In the genomic region with DNA sequence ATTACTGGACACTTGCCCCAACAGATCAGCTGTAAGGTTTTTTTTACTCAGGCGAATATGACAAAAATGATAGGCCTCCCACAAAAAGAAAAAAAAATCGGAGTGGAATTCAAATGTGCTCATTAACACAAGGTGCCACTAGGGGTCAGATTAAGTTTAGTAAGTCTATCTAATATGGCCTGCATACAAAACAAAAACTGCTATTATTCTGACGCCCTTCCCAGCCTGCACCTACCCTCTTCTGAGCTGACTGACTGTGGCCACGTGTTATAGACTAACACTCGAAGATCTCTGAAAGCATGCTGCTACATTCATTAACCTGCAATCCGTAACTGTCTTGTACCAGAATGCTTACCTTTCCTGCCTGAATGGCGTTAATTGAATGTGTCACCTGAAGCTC, we compare ENCODE assay signal across 9 mouse cellular contexts.
DNase-seq lines count a peak whose midpoint lies in the region; ATAC-seq lines count a peak whose summit lies in the region.
"Had no signal": no experiment of that assay in that cellular context is flagged by ENCODE, and none has a peak within 500 bp of the region (broad histone marks: within the 10 kb centered on the region; RNA-seq: fewer than 3 reads in every experiment).

No protein-coding gene starts in this region.

- H3K9ac ChIP-seq in heart, embryonic 12.5 days, result no peak overlapping the region
- H3K9ac ChIP-seq in limb, embryonic 12.5 days (replicated peaks), result no peak overlapping the region

- H3K27ac ChIP-seq in heart, embryonic 12.5 days (ENCODE audit: poor library complexity, severe bottlenecking), result no peak overlapping the region
- no peak overlapping the region for H3K27ac ChIP-seq in limb, embryonic 12.5 days

- H3K36me3 ChIP-seq in heart, embryonic 12.5 days, result no peaks in the 10 kb centered on the region
- no peaks in the 10 kb centered on the region for H3K36me3 ChIP-seq in limb, embryonic 12.5 days

- 0 out of 2 replicates have a peak, but pooled peaks cover 2% of the 10 kb centered on the region for H3K9me3 ChIP-seq in heart, embryonic 12.5 days (replicated peaks)
- H3K9me3 ChIP-seq in limb, embryonic 12.5 days, result no peaks in the 10 kb centered on the region

- no peaks in the 10 kb centered on the region for H3K27me3 ChIP-seq in heart, embryonic 12.5 days (replicated peaks)
- no peaks in the 10 kb centered on the region; the same call in 1 of the 2 replicates for H3K27me3 ChIP-seq in limb, embryonic 12.5 days

- no peak overlapping the region for H3K4me2 ChIP-seq in heart, embryonic 12.5 days
- no peak overlapping the region for H3K4me2 ChIP-seq in limb, embryonic 12.5 days

- 51% methylated on average over 7 of the region's 7 CpGs for WGBS in heart, embryonic 12.5 days
- 54% methylated on average over 7 of the region's 7 CpGs for WGBS in limb, embryonic 12.5 days

- peak; percentile 7 to 30 for DNase-seq in heart, adult 18-20 months
- peak; percentile 83 for DNase-seq in 416B (ENCODE audit: low read depth)
- DNase-seq in adipocyte (ENCODE audit: low spot score), result peak; percentile 67
- DNase-seq in urinary bladder, adult 2 months (ENCODE audit: low spot score), result no peak
- DNase-seq in adrenal gland, adult 2 months, result no peak
- DNase-seq in gastrocnemius, postnatal 4 days (ENCODE audit: low spot score in 2 of 2), result no peak

- no peak for ATAC-seq in heart, embryonic 12.5 days (ENCODE audit: insufficient number of reproducible peaks, low FRiP score)
- 0 out of 2 replicates have a peak, but pooled peaks have one; percentile 68 for ATAC-seq in limb, embryonic 12.5 days (ENCODE audit: insufficient number of reproducible peaks, insufficient read depth, low FRiP score, low TSS enrichment, low read depth)

- H3K4me1 ChIP-seq in heart, embryonic 12.5 days (replicated peaks), result no peaks in the 10 kb centered on the region
- H3K4me1 ChIP-seq in limb, embryonic 12.5 days (replicated peaks), result no peaks in the 10 kb centered on the region; the same call in 1 of the 2 replicates

- H3K4me3 ChIP-seq in heart, embryonic 12.5 days, result no peak overlapping the region
- no peak overlapping the region for H3K4me3 ChIP-seq in limb, embryonic 12.5 days (replicated peaks)
- H3K4me3 ChIP-seq: myocyte had no signal

Comparison
In these comparisons a context has a peak if more than half of its experiments do, and no peak if none do; other contexts are left out.
1. DNase-seq: peak in heart, adult 18-20 months (2 of 2), 416B (single experiment) and adipocyte (single experiment); none in urinary bladder, adult 2 months (single experiment), adrenal gland, adult 2 months (single experiment) and gastrocnemius, postnatal 4 days (0 of 2).